Mouse (Mus musculus) forebrain, embryonic 12.5 days (tissue): ENCODE results near the gene Nemf. TPM values are rescaled to one million over a fixed set of nuclear protein-coding genes. Genes with fewer than 3 reads are reported as not detected.
"Not testable (repeated sequence)": the region's sequence is repeated elsewhere in the genome, so short reads cannot be mapped to it uniquely, and the experiment has no call there.

Experiments
- ATAC-seq: fragments of 200-750 bp; cut with Nextera tagmentation; 2 replicates; pipeline ENCODE4 v1.8.0; 2017; ENCODE audit warnings: moderate TSS enrichment; ENCODE audit not compliant: low FRiP score
- H3K27ac ChIP-seq: fragments of 300-500 bp; sonication (generic); 2 replicates; pipeline ENCODE4 v1.5.1; 2016; ENCODE audit warnings: mild to moderate bottlenecking
- H3K27me3 ChIP-seq: fragments of 300-500 bp; sonication (generic); 2 replicates; pipeline ENCODE4 v1.6.1; 2016; ENCODE audit warnings: mild to moderate bottlenecking
- H3K36me3 ChIP-seq: fragments of 300-500 bp; sonication (generic); replicated peaks from 2 replicates; pipeline ENCODE4 v1.6.1; 2016; ENCODE audit warnings: mild to moderate bottlenecking
- H3K4me1 ChIP-seq: fragments of 300-500 bp; sonication (generic); 2 replicates; pipeline ENCODE4 v1.6.1; 2016
- H3K4me2 ChIP-seq: fragments of 300-500 bp; sonication (generic); 2 replicates; pipeline ENCODE4 v1.6.1; 2016; ENCODE audit warnings: mild to moderate bottlenecking, moderate library complexity
- H3K4me3 ChIP-seq: fragments of 300-500 bp; sonication (generic); replicated peaks from 2 replicates; pipeline ENCODE4 v1.5.1; 2016; ENCODE audit warnings: mild to moderate bottlenecking
- H3K9ac ChIP-seq: fragments of 300-500 bp; sonication (generic); 2 replicates; pipeline ENCODE4 v1.6.1; 2016; ENCODE audit warnings: mild to moderate bottlenecking
- H3K9me3 ChIP-seq: fragments of 300-500 bp; sonication (generic); 2 replicates; pipeline ENCODE4 v1.6.1; 2016
- WGBS: fragments of 180-500 bp; shearing (Covaris S2); methylation state at CpG from one replicate; pipeline ENCODE4 v1.1.7; 2016; 5-methylcytosine and 5-hydroxymethylcytosine counted together
- polyA plus RNA-seq: library from polyadenylated mRNA; unstranded; fragments of >200 nt; fragmentation: Nextera tagmentation; extraction: Ambion mirVana; gene quantifications from 2 replicates; pipeline ENCODE4 v1.2.1, GENCODE M21; 2016

Gene Nemf
- polyA plus RNA-seq, 1 experiment from 2014 or later: 98.4 TPM

DNA sequence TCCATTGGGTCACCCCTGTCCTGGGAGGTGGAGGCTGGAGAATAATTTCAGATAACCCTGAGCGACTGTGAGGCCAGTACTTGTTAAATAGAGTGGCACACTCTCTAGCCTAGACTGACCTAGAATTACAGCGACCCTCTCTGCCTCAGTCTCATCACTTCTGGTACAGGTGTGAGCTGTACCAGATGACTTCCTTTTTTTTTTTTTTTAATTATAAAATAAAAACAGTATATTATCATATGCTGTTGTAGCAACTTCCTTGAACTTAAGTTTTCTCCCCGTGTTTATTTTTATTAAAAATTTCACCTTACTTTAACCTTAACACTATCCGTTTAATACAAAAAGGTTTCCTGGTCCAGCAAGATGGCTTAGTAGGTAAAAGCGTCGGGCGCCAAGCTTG, 14.0 kb upstream of the Nemf start:
- Histone ChIP-seq H3K4me3 (peak overlapping the region; percentile 84), H3K4me2 (peak overlapping the region; percentile 93), H3K27ac (peak overlapping the region; percentile 90), H3K27me3 (no peaks in the 10 kb centered on the region), H3K4me1 (peaks cover 19% of the 10 kb centered on the region), H3K9ac (peak overlapping the region; percentile 97), H3K36me3 (peaks cover 3% of the 10 kb centered on the region; the same call in 1 of the 2 replicates), H3K9me3 (no peaks in the 10 kb centered on the region)
- ATAC-seq: no peak
- WGBS: 17% methylated on average over 7 of the region's 7 CpGs

DNA sequence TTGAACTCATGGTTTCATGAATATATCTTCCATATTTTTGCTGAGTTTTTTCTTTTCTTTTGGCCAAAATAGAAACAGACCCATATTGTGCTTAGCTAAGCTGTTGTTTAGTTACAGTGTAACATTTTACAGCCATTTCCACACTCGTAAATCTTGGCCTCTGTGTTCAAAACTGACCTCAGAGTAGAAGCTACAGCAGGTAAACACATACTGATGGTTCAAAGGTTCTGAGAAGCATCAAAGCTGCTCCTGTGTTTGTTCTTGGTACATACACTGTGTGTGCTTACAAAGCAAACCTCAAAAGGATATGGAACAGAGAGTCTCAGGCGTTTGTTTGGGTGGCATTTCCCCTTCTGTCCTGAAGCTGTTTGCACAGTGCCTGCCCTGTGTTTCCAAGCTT, 10.6 kb upstream of the Nemf start:
- H3K36me3 ChIP-seq: no peaks in the 10 kb centered on the region
- H3K9me3 ChIP-seq: no peaks in the 10 kb centered on the region
- no peak overlapping the region for H3K4me3 ChIP-seq
- H3K4me1 ChIP-seq: peaks cover 13% of the 10 kb centered on the region; the same call in 1 of the 2 replicates
- no peak overlapping the region for H3K9ac ChIP-seq
- H3K27me3 ChIP-seq: no peaks in the 10 kb centered on the region
- H3K27ac ChIP-seq: no peak overlapping the region
- H3K4me2 ChIP-seq: no peak overlapping the region
- ATAC-seq: no peak
- 78% methylated on average over 2 of the region's 2 CpGs for WGBS

DNA sequence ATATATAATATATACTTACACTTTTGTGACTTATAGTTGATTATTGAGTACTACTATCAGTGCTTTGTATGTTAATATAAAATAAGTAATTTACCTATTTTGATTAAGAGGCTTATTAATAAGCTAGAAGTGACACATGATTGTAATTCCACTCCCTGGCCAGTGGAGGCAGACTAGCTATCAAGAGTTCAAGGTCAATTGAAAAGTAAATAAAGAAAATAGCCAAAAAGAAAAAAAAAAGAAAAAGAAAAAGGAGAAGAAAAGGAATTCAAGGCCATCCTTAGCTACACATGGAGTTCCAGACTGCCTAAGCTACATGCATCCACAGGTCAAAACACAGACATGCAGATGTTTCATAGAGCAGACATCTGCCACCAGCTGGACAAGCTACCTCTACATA, 9.5 kb upstream of the Nemf start:
- H3K9me3 ChIP-seq: no peaks in the 10 kb centered on the region
- H3K36me3 ChIP-seq: no peaks in the 10 kb centered on the region
- no peak overlapping the region for H3K4me3 ChIP-seq
- no peak for ATAC-seq
- H3K27me3 ChIP-seq: no peaks in the 10 kb centered on the region
- H3K4me1 ChIP-seq: peaks cover 22% of the 10 kb centered on the region; the same call in 1 of the 2 replicates
- H3K4me2 ChIP-seq: no peak overlapping the region
- H3K27ac ChIP-seq: no peak overlapping the region
- H3K9ac ChIP-seq: no peak overlapping the region

DNA sequence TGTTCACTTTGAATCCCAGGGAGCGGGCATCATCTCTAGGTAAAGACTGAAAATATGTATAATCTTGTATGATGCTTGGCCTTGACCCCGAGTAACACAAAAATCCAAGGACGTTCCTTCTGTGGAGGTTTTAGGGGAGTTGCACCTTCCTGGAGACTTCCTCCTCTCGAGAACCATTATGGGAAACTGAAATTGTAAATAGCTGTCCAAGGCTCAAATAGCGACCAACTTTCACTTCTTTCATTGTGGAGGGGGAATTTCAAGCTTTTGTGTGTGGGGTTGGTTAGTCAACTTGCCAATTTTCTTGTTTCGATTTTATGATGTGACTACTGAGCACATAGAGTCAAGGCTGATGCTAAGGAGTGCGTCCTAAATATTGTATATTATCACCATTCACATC, 8.8 kb upstream of the Nemf start:
- ATAC-seq: no peak
- Histone ChIP-seq H3K9me3 (no peaks in the 10 kb centered on the region), H3K4me3 (no peak overlapping the region), H3K9ac (no peak overlapping the region), H3K36me3 (no peaks in the 10 kb centered on the region), H3K27me3 (no peaks in the 10 kb centered on the region), H3K4me1 (peaks cover 20% of the 10 kb centered on the region; the same call in 1 of the 2 replicates), H3K4me2 (no peak overlapping the region), H3K27ac (no peak overlapping the region)
- 79% methylated on average over 7 of the region's 7 CpGs for WGBS

DNA sequence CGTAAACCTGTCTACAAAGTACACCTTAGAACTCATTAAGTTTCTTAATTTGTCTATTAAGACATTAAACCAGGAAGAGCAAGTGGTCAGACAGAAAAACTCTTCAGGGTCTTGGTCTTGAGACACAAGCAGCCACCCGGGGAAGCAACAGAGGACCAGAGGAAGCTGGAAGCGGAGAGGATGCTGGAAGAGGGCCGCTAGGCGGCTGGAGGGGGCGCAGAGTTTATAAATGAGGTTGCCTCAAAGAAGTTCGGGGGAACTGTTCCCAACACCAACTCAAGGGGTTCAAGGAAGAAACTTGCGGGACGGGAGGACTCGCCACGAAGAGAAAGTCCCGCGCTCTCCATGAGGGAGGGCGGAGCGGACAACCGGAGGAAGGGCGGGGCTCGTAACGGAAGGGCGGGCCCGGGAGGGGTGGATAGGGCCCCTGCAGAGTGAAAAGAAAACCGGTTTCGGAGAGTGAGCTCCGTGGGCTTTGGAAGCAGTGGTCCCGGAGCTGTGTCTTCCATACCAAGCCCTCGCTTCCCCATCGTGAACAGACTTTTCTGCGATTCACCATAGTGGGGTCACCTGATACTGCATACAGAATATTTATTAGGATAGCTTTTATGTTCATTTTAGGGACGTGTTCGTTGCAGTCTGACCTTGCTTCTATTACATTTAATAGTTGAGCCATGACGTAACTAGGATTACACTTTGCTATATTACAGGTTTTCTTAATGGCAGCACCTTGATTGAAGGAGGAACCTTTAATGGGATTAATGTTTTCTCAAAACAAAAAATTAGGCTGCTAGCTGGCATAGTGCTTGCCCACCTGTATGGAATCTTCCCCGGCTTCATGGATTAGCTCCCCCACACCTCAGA, 7.2 kb upstream of the Nemf start:
- H3K4me2 ChIP-seq: peak overlapping the region; percentile 67
- H3K27me3 ChIP-seq: no peaks in the 10 kb centered on the region
- H3K4me1 ChIP-seq: peaks cover 20% of the 10 kb centered on the region; the same call in 1 of the 2 replicates
- peak overlapping the region; percentile 77 for H3K27ac ChIP-seq
- H3K4me3 ChIP-seq: peak overlapping the region; percentile 51
- 5% methylated on average over 32 of the region's 32 CpGs for WGBS
- ATAC-seq: peak; percentile 44
- peak overlapping the region; percentile 62 for H3K9ac ChIP-seq
- H3K9me3 ChIP-seq: no peaks in the 10 kb centered on the region
- H3K36me3 ChIP-seq: no peaks in the 10 kb centered on the region

DNA sequence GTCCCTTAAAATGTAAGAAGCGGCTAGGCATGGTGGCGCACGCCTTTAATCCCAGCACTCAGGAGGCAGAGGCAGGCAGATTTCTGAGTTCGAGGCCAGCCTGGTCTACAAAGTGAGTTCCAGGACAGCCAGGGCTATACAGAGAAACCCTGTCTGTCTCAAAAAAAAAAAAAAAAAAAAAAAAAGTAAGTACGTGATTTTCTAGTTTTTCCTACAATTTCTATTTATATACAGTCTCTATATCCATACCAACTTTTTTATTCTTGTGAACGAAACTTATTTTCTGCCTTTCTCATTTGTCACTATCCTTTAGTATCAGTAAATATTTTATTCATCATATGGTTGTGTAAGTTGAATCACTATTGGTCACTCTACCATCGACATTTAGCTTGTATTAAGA, 6.1 kb upstream of the Nemf start:
- H3K9ac ChIP-seq, H3K27ac ChIP-seq, H3K9me3 ChIP-seq, H3K4me3 ChIP-seq, H3K36me3 ChIP-seq, H3K27me3 ChIP-seq, H3K4me2 ChIP-seq, ATAC-seq: not testable (repeated sequence)
- H3K4me1 ChIP-seq: peaks cover 20% of the 10 kb centered on the region; the same call in 1 of the 2 replicates
- WGBS: 94% methylated on average over 7 of the region's 7 CpGs

DNA sequence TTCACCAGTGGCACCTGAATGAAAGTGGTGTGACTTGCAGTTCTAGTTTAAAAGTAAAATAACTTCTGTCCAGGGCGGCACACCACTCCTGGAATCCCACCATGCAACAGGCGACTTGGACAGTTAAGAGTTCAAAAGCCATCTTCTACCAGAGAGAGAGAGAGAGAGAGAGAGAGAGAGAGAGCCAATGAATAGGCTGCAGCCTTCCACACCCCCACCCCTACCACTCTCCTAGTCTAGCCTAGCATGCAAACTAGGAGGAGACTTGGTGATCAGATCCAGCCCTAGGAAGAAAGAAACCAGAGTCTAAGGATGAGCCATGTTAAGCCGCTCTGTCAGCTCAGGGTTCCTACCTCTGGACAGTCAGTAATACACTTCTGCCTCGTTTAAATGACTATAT, 5.4 kb upstream of the Nemf start:
- Histone ChIP-seq H3K4me2 (peak overlapping the region; percentile 70), H3K36me3 (no peaks in the 10 kb centered on the region), H3K9ac (no peak overlapping the region), H3K9me3 (no peaks in the 10 kb centered on the region), H3K4me3 (no peak overlapping the region), H3K27ac (no peak overlapping the region), H3K27me3 (no peaks in the 10 kb centered on the region), H3K4me1 (peaks cover 20% of the 10 kb centered on the region; the same call in 1 of the 2 replicates)
- no peak for ATAC-seq
- 47% methylated on average over 4 of the region's 4 CpGs for WGBS

DNA sequence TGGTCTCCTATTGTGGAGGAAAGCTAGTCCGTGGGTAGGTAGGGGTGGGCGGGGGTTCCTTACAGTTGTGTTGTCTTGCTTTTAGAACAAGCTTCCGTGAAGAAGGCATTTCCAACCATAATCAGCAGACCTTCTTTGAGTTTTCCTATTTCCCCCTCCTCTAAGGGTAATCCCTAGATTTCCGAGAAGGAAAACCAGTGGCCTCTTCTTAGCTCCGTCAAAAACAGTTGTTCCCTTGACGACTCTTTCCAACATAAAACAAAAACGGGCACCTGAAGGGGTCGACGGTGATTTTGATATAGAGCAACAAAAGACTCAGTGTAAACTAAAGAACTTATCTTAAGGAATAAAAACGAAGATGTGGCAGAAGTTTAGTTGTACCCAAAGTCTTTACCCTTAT, 5.0 kb upstream of the Nemf start:
- H3K4me3 ChIP-seq: peak overlapping the region; percentile 53
- WGBS: 5% methylated on average over 10 of the region's 10 CpGs
- peak overlapping the region; percentile 70 for H3K4me2 ChIP-seq
- no peaks in the 10 kb centered on the region for H3K36me3 ChIP-seq
- H3K27me3 ChIP-seq: no peaks in the 10 kb centered on the region
- peak overlapping the region; percentile 87 for H3K27ac ChIP-seq
- no peak for ATAC-seq
- no peaks in the 10 kb centered on the region for H3K9me3 ChIP-seq
- H3K4me1 ChIP-seq: peaks cover 20% of the 10 kb centered on the region; the same call in 1 of the 2 replicates
- peak overlapping the region; percentile 51 for H3K9ac ChIP-seq

DNA sequence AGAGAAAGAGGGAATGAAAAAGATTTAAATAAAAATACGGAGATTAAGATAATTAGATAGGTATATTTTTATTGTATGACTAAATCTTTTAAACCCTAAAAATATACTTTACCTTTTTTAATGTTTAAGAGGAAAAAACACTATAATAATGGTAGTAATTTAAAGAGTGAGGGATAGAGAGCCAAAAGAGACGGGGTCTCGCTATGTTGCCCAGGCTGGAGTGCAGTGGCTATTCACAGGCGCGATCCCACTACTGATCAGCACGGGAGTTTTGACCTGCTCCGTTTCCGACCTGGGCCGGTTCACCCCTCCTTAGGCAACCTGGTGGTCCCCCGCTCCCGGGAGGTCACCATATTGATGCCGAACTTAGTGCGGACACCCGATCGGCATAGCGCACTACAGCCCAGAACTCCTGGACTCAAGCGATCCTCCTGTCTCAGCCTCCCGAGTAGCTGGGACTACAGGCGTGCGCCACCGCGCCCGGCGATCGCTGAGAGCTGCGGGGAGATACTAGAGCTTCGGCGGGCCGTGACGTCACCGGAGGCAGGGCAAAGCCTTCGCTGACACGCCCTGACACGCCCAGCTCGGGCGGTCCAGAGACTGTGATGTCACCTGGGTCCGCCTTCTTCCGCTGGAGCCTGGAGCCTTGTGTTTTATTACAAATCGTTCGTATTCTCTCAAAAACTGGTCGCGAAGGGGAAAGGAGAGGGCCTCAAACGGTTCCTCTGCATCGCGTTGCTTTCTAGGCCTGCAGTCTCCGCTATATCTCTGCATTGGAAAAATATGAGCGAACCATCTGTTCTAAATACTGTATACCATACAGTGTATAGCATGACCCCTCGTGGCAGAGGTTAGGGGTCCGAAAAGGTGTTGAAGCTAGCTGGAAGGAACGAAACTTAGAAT, 4.3 kb upstream of the Nemf start:
- WGBS: under 1% methylated on average over 41 of the region's 50 CpGs
- peaks cover 22% of the 10 kb centered on the region for H3K4me1 ChIP-seq
- not testable (repeated sequence) for H3K27me3 ChIP-seq

DNA sequence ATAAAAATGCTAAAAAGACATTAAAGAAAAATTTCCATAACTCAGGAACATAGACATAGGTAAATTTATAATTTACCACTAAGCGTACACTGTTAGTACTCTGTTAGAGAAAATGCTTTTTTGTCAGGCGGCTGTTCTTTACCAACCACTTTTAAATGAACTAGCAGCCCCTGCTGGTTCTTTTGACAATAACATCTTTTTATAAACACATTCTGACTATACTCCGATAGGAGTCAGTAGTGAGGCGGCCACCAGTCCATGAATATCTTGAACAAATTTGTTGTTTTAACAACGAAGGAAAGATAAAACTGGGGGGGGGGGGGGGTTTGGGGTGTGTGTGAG, 3.7 kb upstream of the Nemf start:
- no peak overlapping the region for H3K27ac ChIP-seq
- H3K9me3 ChIP-seq: no peaks in the 10 kb centered on the region
- no peaks in the 10 kb centered on the region for H3K27me3 ChIP-seq
- H3K4me1 ChIP-seq: peaks cover 25% of the 10 kb centered on the region
- H3K9ac ChIP-seq: no peak overlapping the region
- no peaks in the 10 kb centered on the region for H3K36me3 ChIP-seq
- ATAC-seq: no peak; the same call in 1 of the 2 replicates
- no peak overlapping the region for H3K4me3 ChIP-seq
- WGBS: 19% methylated on average over 5 of the region's 5 CpGs
- no peak overlapping the region for H3K4me2 ChIP-seq

More for the DNA sequence above, 4.3 kb upstream of the Nemf start:
- peak overlapping the region; percentile 87 for H3K27ac ChIP-seq
- H3K36me3 ChIP-seq, H3K9me3 ChIP-seq: not testable (repeated sequence)
- H3K9ac ChIP-seq: peak overlapping the region; percentile 51
- peak; percentile 96 for ATAC-seq
- H3K4me3 ChIP-seq: peak overlapping the region; percentile 53
- H3K4me2 ChIP-seq: peak overlapping the region; percentile 70

DNA sequence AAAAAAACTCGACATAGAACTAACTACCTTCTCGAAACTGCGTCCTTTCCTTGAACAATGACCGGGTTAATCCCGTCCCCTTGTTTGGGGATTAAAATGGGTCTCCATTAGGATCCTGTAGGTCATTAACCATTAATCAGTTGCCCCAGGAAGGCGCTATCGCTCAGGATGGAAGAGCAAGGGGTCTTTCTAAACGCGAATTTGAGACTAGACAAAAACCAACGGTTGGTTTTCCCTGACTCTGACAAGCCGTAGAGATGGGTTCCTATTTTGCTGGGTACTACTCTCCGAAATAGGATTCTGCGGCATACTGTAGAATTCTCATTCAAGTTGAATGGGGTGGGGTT, 308 bp upstream of the Nemf start:
- Histone ChIP-seq H3K36me3 (peaks cover 23% of the 10 kb centered on the region), H3K27ac (peak overlapping the region; percentile 80; the same call in 1 of the 2 replicates), H3K9ac (peak overlapping the region; percentile 84), H3K4me2 (peak overlapping the region; percentile 81), H3K27me3 (no peaks in the 10 kb centered on the region), H3K9me3 (no peaks in the 10 kb centered on the region), H3K4me1 (peaks cover 17% of the 10 kb centered on the region), H3K4me3 (peak overlapping the region; percentile 82)
- 6% methylated on average over 13 of the region's 13 CpGs for whole genome bisulfite sequencing
- ATAC-seq: no peak

DNA sequence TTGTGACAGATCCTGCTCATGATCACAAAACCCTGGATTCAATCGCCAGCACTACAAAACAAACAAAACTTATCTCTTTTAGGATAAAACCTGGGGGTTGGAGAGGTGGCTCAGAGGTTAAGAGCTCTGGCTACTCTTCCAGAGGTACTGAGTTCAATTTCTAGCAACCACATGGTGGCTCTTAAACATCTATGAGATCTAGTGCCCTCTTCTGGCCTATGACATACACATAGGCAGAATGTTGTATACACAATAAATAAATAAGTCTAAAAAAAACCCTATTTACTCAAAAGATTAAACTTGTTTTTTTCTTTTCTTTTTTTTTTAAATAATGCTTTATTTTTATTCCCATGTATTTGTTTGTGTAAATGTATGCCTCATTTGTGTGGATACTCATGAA, 5.3 kb downstream of the Nemf start:
- Histone ChIP-seq H3K36me3 (peaks cover 56% of the 10 kb centered on the region), H3K27me3 (no peaks in the 10 kb centered on the region), H3K9me3 (no peaks in the 10 kb centered on the region), H3K4me2 (no peak overlapping the region), H3K27ac (no peak overlapping the region), H3K9ac (no peak overlapping the region), H3K4me1 (peaks cover 11% of the 10 kb centered on the region), H3K4me3 (no peak overlapping the region)
- WGBS: 85% methylated on average over 1 of the region's 1 CpGs
- no peak for ATAC-seq
